Mouse (Mus musculus): ENCODE results near the gene Kmt5b.

GRCm38 (mm10) chr19:3723170-3723569, 44.1 kb upstream of the Kmt5b start:
- TF ChIP-seq POLR2A (IDR thresholded peaks at IDR 0.05; ENCODE audit: borderline replicate concordance, low read depth, low read length) (no peak), CTCF (IDR thresholded peaks at IDR 0.05; ENCODE audit: low read depth, low read length) (no peak)
